Mouse (Mus musculus) kidney, adult 10 weeks (tissue): ENCODE data around the gene Nckap1. TPM values are rescaled to one million over a fixed set of nuclear protein-coding genes. Genes with fewer than 3 reads are reported as not detected.

ENCODE experiments used
- polyA plus RNA-seq: library from polyadenylated mRNA; stranded (reverse); fragments of 350-450 nt; fragmentation: Illumina TruSeq; extraction: RNeasy Lipid Tissue Mini Kit (QIAGEN cat#74804); gene quantifications from one replicate; pipeline ENCODE4 v1.2.3, GENCODE M21; 2014; ENCODE audit warnings: low read depth, low replicate concordance

The Nckap1 gene
- 293 TPM for polyA plus RNA-seq

GRCm38 (mm10) chr2:80581043-80581711, at the start of gene Nckap1:
TSS of gene Nckap1 (minus strand) at chr2:80581380.

DNA sequence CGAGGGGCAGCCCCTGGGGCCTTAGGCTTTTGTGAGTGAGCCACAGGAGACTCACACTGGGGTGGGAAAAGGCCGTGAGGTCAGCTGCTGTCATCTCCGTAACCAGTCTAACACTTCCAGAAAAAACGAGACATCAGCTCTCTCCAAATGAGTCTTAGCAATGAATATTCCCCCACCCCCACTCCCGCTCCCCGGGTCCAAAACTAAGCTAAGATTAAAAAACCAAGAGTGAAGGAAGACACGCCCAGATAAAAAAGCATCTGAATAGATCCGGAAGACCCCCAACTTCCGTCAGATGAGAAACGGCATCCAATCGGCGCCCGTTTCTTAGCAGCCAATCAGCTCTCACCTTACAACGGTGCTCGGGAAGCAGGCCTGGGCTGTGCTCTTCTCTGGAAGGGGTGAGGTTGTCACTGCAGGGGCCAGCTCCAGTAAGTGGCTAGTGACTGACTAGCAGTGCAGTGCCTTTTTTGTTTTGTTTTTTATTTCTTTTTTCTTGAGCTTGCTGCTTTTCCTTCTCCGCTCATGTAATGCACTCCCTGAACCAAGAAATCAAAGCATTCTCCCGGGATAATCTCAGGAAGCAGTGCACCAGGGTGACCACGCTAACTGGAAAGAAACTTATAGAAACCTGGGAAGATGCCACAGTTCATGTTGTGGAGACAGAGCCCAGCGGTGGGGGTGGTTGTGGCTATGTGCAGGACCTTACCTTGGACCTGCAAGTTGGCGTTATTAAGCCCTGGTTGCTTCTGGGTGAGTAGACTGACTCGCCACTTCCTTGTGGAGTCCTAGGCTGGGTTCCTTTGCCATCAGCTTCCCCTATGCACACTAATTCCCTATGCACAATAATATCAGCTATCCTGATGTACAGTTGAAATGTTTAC, 35.9 kb upstream of the Nckap1 start, which contains the start of the genes Dusp19 and Nup35:
Dusp19 (plus strand) TSS at position 192 of the 884 bp plus-strand sequence.
Nup35 (plus strand) TSS at position 383 of the 884 bp plus-strand sequence.

Other genes with a start within 250 kb of the Nckap1 start
- gene Frzb, start 133.8 kb downstream of the Nckap1 start, polyA plus RNA-seq, result 14.6 TPM
- 18.6 TPM for gene Dusp19, start 35.7 kb upstream of the Nckap1 start, polyA plus RNA-seq
- gene Nup35, start 35.9 kb upstream of the Nckap1 start, polyA plus RNA-seq, result 36.5 TPM